Mouse (Mus musculus) G1E (cell line): Measurements from ENCODE around the gene Zcchc17.

Source experiments
- CTCF ChIP-seq: IDR thresholded peaks from 2 replicates; pipeline ENCODE4 v1.5.1; 2012; ENCODE audit warnings: low read depth, low read length, inconsistent platforms, mixed read lengths
- GATA1 ChIP-seq: IDR thresholded peaks from 2 replicates; pipeline ENCODE4 v1.6.1; 2012; ENCODE audit warnings: borderline replicate concordance, low read length, inconsistent platforms, mixed read lengths
- GATA2 ChIP-seq: IDR thresholded peaks from 2 replicates; pipeline ENCODE4 v1.6.1; 2012; ENCODE audit warnings: low read depth, low read length, inconsistent platforms, borderline replicate concordance
- POLR2AphosphoS5 ChIP-seq: IDR thresholded peaks from 2 replicates; pipeline ENCODE4 v1.6.1; 2012; ENCODE audit warnings: low read depth, low read length, inconsistent platforms; ENCODE audit not compliant: insufficient replicate concordance
- TAL1 ChIP-seq: conservative IDR thresholded peaks from 2 replicates; pipeline ENCODE4 v1.6.1; 2012; ENCODE audit warnings: low read depth, low read length, inconsistent platforms, mixed read lengths

DNA sequence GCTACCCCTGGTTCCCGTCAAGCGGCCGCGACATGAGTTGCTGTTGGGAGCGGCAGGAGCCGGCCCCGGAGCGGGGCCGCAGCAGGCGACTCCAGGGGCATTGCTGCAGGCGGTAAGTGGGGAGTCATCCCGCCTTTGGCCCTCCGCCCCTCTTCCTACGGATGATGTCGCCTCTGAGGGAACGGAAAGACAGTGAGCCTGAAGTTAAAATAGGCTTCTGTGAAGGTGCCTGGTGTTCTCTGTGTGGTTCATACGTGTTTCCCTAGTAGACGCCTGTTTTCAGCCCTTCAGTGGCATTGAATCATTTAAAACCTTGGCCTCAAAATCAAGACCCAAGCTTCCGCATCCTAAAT, 471 bp upstream of the Zcchc17 start:
- TF ChIP-seq CTCF (no peak), POLR2AphosphoS5 (no peak), TAL1 (no peak), GATA1 (no peak), GATA2 (no peak)
